Mouse (Mus musculus): ENCODE data around the gene Plbd2. TPM values are rescaled to one million over a fixed set of nuclear protein-coding genes. Genes with fewer than 3 reads are reported as not detected.

Plbd2 gene
- 37.6 and 39.0 TPM in 2 replicates for polyA plus RNA-seq (2015; fragmentation: Nextera tagmentation; extraction: Ambion mirVana)

DNA sequence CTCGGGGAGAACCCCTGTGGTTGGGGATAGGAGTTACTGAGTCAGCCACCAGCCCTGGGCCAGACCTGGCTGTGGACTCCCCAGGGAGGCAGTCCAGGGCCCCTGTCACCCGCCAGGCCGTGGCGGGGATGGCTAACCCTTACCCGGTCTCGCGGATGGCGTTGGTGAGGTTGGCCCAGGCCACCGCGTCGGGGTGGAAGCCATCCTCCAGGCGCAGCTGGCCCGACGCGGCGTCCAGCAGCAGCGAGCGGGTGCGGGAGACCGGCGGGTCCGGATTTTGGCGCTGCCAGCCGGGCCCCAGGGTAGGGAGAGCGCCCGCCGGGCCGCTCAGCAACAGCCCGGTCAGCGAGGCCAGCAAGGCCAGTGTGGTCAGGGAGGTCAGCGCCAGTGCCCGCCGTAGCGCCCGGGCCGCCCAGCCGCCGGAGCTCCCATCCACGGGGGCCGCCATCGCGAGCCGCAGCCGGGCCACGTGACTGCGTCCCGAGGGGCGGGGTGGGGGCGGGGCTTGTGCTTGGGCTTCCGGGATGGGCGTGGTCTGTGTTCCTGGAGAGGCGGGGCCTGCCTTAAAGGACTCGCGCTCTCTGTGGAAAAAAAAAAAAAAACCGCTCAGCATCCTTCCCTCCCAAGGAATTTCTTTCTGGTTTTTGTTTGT is at the start of gene Plbd2:
Plbd2 (minus strand) TSS at position 482 of the 652 bp plus-strand sequence.
- ATAC-seq = peak; percentile 67
- under 1% methylated on average over 51 of the region's 55 CpGs for WGBS

GRCm38 (mm10) chr5:120550673-120551072 is 47.2 kb upstream of the Plbd2 start:
- Histone ChIP-seq H3K4me1 (ENCODE audit: control insufficient read depth, insufficient read depth, low read depth, low read length) (no peaks in the 10 kb centered on the region), H3K27ac (ENCODE audit: low read depth, low read length) (no peak overlapping the region), H3K4me3 (ENCODE audit: low read length) (no peak overlapping the region), H3K9me3 (ENCODE audit: control insufficient read depth, low read length) (no peaks in the 10 kb centered on the region), H3K4me2 (ENCODE audit: low read length) (no peak overlapping the region), H3K9ac (ENCODE audit: low read depth, low read length) (no peak overlapping the region), H3K27me3 (replicated peaks; ENCODE audit: control insufficient read depth, insufficient read depth, low read length) (no peaks in the 10 kb centered on the region), H3K36me3 (ENCODE audit: control insufficient read depth, insufficient read depth, low read length) (peaks cover 18% of the 10 kb centered on the region)
- 99% methylated on average over 5 of the region's 5 CpGs for WGBS
- no peak for ATAC-seq

More for the DNA sequence above, at the start of gene Plbd2:
- Histone ChIP-seq H3K27ac (ENCODE audit: low read depth, low read length) (peak within 1 kb of the TSS; percentile 15; the same call in 1 of the 2 replicates), H3K4me2 (ENCODE audit: low read length) (peak within 1 kb of the TSS; percentile 96), H3K9me3 (ENCODE audit: control insufficient read depth, low read length) (no peaks in the 10 kb centered on the region), H3K9ac (ENCODE audit: low read depth, low read length) (peak within 1 kb of the TSS; percentile 91), H3K4me3 (ENCODE audit: low read length) (peak within 1 kb of the TSS; percentile 89), H3K27me3 (replicated peaks; ENCODE audit: control insufficient read depth, insufficient read depth, low read length) (no peaks in the 10 kb centered on the region), H3K4me1 (ENCODE audit: control insufficient read depth, insufficient read depth, low read depth, low read length) (peaks cover 14% of the 10 kb centered on the region), H3K36me3 (ENCODE audit: control insufficient read depth, insufficient read depth, low read length) (no peaks in the 10 kb centered on the region; the same call in 1 of the 2 replicates)

DNA sequence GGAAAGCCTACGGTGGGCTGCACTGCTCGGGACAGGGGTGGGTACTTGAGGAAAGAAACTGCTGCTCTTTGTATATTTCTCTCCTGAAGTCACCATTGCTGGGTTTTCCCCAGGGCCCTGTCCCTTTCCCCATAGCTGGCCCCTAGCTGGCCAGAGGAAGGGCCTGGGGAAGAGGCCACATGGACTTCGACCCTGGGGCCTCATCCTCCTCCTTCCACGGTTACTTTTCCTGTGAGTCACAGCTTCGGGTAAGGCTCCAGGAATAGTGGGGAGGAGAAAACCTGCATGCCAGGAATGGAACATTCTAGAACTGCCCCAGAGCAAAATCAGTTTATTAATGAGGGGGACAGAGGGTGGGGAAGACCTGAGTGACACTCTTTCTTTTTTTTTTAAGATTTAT is 46.7 kb upstream of the Plbd2 start:
- H3K36me3 ChIP-seq (ENCODE audit: control insufficient read depth, insufficient read depth, low read length) = peaks cover 15% of the 10 kb centered on the region
- 94% methylated on average over 5 of the region's 5 CpGs for WGBS
- no peak overlapping the region for H3K27ac ChIP-seq (ENCODE audit: low read depth, low read length)
- H3K4me2 ChIP-seq (ENCODE audit: low read length) = no peak overlapping the region
- no peaks in the 10 kb centered on the region for H3K27me3 ChIP-seq (replicated peaks; ENCODE audit: control insufficient read depth, insufficient read depth, low read length)
- no peak overlapping the region for H3K9ac ChIP-seq (ENCODE audit: low read depth, low read length)
- H3K4me1 ChIP-seq (ENCODE audit: control insufficient read depth, insufficient read depth, low read depth, low read length) = no peaks in the 10 kb centered on the region
- no peak overlapping the region for H3K4me3 ChIP-seq (ENCODE audit: low read length)
- ATAC-seq = no peak
- H3K9me3 ChIP-seq (ENCODE audit: control insufficient read depth, low read length) = no peaks in the 10 kb centered on the region

- H3K4me2 ChIP-seq (ENCODE audit: low read length) = no peak overlapping the region
- no peak overlapping the region for H3K4me3 ChIP-seq (ENCODE audit: low read length)
- H3K9ac ChIP-seq (ENCODE audit: low read depth, low read length) = no peak overlapping the region
- no peak for ATAC-seq
- no peak overlapping the region for H3K27ac ChIP-seq (ENCODE audit: low read depth, low read length)
- WGBS = 68% methylated on average over 11 of the region's 11 CpGs
- H3K36me3 ChIP-seq (ENCODE audit: control insufficient read depth, insufficient read depth, low read length) = peaks cover 10% of the 10 kb centered on the region
- H3K27me3 ChIP-seq (replicated peaks; ENCODE audit: control insufficient read depth, insufficient read depth, low read length) = no peaks in the 10 kb centered on the region
- no peaks in the 10 kb centered on the region for H3K4me1 ChIP-seq (ENCODE audit: control insufficient read depth, insufficient read depth, low read depth, low read length)
- H3K9me3 ChIP-seq (ENCODE audit: control insufficient read depth, low read length) = no peaks in the 10 kb centered on the region
Measured at GRCm38 (mm10) chr5:120548236-120548850, 44.9 kb upstream of the Plbd2 start.

- WGBS = 60% methylated on average over 5 of the region's 5 CpGs
- no peak overlapping the region for H3K9ac ChIP-seq (ENCODE audit: low read depth, low read length)
- 0 out of 2 replicates have a peak, but pooled peaks cover 2% of the 10 kb centered on the region for H3K36me3 ChIP-seq (ENCODE audit: control insufficient read depth, insufficient read depth, low read length)
- H3K9me3 ChIP-seq (ENCODE audit: control insufficient read depth, low read length) = no peaks in the 10 kb centered on the region
- H3K27me3 ChIP-seq (replicated peaks; ENCODE audit: control insufficient read depth, insufficient read depth, low read length) = no peaks in the 10 kb centered on the region
- H3K4me2 ChIP-seq (ENCODE audit: low read length) = no peak overlapping the region
- ATAC-seq = no peak
- H3K4me3 ChIP-seq (ENCODE audit: low read length) = no peak overlapping the region
- peak overlapping the region; percentile 26 for H3K27ac ChIP-seq (ENCODE audit: low read depth, low read length)
- peaks cover 2% of the 10 kb centered on the region; the same call in 1 of the 2 replicates for H3K4me1 ChIP-seq (ENCODE audit: control insufficient read depth, insufficient read depth, low read depth, low read length)
Measured at GRCm38 (mm10) chr5:120536632-120537031, 33.2 kb upstream of the Plbd2 start.

DNA sequence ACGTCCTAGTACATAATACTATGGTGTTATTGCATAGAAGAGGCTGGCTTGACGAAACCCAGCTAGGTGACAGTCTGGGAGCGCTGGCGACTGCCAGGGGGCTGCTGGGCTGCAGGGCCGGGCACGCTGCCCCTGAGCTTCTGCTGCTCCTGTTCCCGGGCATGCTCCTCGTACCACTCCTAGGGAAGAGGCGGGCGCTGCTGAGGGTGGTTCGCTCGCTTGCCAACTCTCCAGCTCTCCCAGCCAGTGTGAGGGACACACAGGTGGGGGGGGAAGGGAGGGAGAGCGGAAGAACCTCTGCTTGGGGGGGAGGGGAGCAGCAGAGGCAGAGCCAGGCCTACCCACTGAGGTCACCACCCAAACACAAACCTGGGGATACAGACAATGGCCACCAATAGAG is 32.6 kb upstream of the Plbd2 start:
- Histone ChIP-seq H3K27me3 (replicated peaks; ENCODE audit: control insufficient read depth, insufficient read depth, low read length) (no peaks in the 10 kb centered on the region), H3K9me3 (ENCODE audit: control insufficient read depth, low read length) (no peaks in the 10 kb centered on the region), H3K36me3 (ENCODE audit: control insufficient read depth, insufficient read depth, low read length) (0 out of 2 replicates have a peak, but pooled peaks cover 2% of the 10 kb centered on the region), H3K27ac (ENCODE audit: low read depth, low read length) (peak overlapping the region; percentile 26), H3K4me1 (ENCODE audit: control insufficient read depth, insufficient read depth, low read depth, low read length) (peaks cover 2% of the 10 kb centered on the region; the same call in 1 of the 2 replicates), H3K4me3 (ENCODE audit: low read length) (no peak overlapping the region), H3K4me2 (ENCODE audit: low read length) (no peak overlapping the region), H3K9ac (ENCODE audit: low read depth, low read length) (no peak overlapping the region)
- WGBS = 65% methylated on average over 13 of the region's 13 CpGs
- ATAC-seq = peak; percentile 64

GRCm38 (mm10) chr5:120534686-120535075 is 31.3 kb upstream of the Plbd2 start:
- Histone ChIP-seq H3K4me1 (ENCODE audit: control insufficient read depth, insufficient read depth, low read depth, low read length) (peaks cover 2% of the 10 kb centered on the region; the same call in 1 of the 2 replicates), H3K9ac (ENCODE audit: low read depth, low read length) (no peak overlapping the region)
- peak; percentile 70 for ATAC-seq

DNA sequence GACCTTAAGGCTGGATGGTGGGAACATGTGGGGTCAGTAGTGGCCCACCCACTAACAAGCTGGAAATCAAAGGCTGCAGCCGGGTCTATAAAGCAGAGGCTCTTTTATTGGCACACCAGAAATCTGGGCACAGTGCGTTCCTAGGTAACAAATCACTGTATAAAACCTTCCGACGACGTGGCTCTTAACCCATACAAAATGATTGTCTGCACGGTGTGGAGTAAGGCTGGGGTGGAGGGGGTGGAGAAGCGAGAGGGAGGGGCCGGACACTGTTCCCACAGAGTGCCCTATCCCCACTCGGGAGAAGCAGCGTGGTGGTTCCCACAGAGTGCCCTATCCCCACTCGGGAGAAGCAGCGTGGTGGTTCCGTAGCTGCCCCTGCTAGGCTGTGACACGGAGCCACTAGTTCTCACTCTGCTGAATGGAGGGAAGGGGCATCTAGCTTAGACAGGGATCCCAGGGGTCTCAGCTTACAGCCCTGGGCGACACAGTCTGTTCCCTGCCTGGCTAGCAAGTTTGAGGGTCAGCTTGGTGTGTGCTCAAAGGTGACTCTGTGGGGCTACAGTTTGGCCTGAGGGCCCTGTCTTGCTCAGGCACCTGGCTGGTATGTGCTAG is 30.8 kb upstream of the Plbd2 start:
- no peak overlapping the region for H3K4me3 ChIP-seq (ENCODE audit: low read length)
- no peaks in the 10 kb centered on the region for H3K9me3 ChIP-seq (ENCODE audit: control insufficient read depth, low read length)
- H3K4me2 ChIP-seq (ENCODE audit: low read length) = no peak overlapping the region
- H3K9ac ChIP-seq (ENCODE audit: low read depth, low read length) = no peak overlapping the region
- H3K4me1 ChIP-seq (ENCODE audit: control insufficient read depth, insufficient read depth, low read depth, low read length) = peaks cover 2% of the 10 kb centered on the region; the same call in 1 of the 2 replicates
- WGBS = 36% methylated on average over 15 of the region's 15 CpGs
- H3K27me3 ChIP-seq (replicated peaks; ENCODE audit: control insufficient read depth, insufficient read depth, low read length) = no peaks in the 10 kb centered on the region
- peak; percentile 56 for ATAC-seq
- 0 out of 2 replicates have a peak, but pooled peaks cover 2% of the 10 kb centered on the region for H3K36me3 ChIP-seq (ENCODE audit: control insufficient read depth, insufficient read depth, low read length)
- peak overlapping the region; percentile 78 for H3K27ac ChIP-seq (ENCODE audit: low read depth, low read length)

More at GRCm38 (mm10) chr5:120534686-120535075, 31.3 kb upstream of the Plbd2 start:
- WGBS = 44% methylated on average over 2 of the region's 2 CpGs
- Histone ChIP-seq H3K9me3 (ENCODE audit: control insufficient read depth, low read length) (no peaks in the 10 kb centered on the region), H3K36me3 (ENCODE audit: control insufficient read depth, insufficient read depth, low read length) (0 out of 2 replicates have a peak, but pooled peaks cover 2% of the 10 kb centered on the region), H3K4me3 (ENCODE audit: low read length) (no peak overlapping the region), H3K27me3 (replicated peaks; ENCODE audit: control insufficient read depth, insufficient read depth, low read length) (no peaks in the 10 kb centered on the region), H3K27ac (ENCODE audit: low read depth, low read length) (peak overlapping the region; percentile 78), H3K4me2 (ENCODE audit: low read length) (no peak overlapping the region)

DNA sequence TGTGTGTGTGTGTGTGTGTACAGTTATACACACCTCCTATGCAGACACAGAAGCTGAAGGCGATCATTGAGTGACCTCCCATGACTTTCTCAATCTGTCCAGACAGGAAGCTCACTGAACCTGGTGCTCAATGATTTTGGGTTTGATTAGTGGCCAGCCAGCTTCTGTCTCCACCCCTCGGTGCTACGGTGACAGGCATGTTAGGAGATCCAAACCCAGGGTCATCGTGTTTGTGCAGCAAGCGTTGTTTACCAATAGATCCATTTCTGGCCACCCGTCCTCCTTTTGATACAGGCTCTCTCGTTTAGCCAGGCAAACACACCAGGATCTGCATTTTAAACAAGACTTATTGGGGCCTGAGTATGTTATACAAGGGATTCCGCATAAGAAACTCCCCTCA is 28.2 kb upstream of the Plbd2 start:
- Histone ChIP-seq H3K4me1 (ENCODE audit: control insufficient read depth, insufficient read depth, low read depth, low read length) (peaks cover 2% of the 10 kb centered on the region; the same call in 1 of the 2 replicates), H3K9me3 (ENCODE audit: control insufficient read depth, low read length) (no peaks in the 10 kb centered on the region), H3K4me2 (ENCODE audit: low read length) (no peak overlapping the region), H3K27ac (ENCODE audit: low read depth, low read length) (no peak overlapping the region), H3K9ac (ENCODE audit: low read depth, low read length) (no peak overlapping the region), H3K4me3 (ENCODE audit: low read length) (no peak overlapping the region), H3K36me3 (ENCODE audit: control insufficient read depth, insufficient read depth, low read length) (no peaks in the 10 kb centered on the region), H3K27me3 (replicated peaks; ENCODE audit: control insufficient read depth, insufficient read depth, low read length) (no peaks in the 10 kb centered on the region)
- ATAC-seq = no peak
- WGBS = 91% methylated on average over 8 of the region's 8 CpGs
